Mouse (Mus musculus) cerebellum, postnatal 10 days (tissue): ENCODE results near the gene Rpl37a.

Source experiments
- DNase-seq, 2 experiments: peaks; one replicate each; pipeline ENCODE4 v3.0.0; 2021; ENCODE audit warnings: mixed read lengths in 2 of 2

Rpl37a gene

GRCm38 (mm10) chr1:72738946-72739680 is 28.0 kb downstream of the Rpl37a start:
- peak; percentile 88 to 89 for DNase-seq

GRCm38 (mm10) chr1:72739681-72740063 is 28.6 kb downstream of the Rpl37a start:
- peak; percentile 54 to 61 for DNase-seq

DNA sequence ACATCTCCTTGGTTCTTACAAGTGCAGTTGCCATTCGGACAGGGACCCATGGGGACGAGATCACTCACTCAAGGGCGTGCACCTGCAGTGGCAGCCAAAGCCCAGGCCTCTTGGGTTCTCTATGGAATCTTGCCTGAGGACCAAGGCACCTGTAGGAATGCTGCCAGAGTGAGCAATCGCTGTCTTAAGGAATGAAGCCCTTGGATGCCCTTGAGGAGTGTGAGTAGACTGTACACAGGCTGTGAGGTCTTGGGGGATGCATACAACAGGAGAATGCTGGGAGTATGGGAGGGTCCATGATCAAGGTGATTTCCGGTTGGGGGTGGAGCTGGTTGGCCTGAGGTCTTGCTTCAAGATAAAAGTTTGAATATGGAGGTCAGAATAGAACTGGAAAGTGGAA is 30.3 kb downstream of the Rpl37a start:
- DNase-seq = no peak

GRCm38 (mm10) chr1:72744816-72745506 is 33.9 kb downstream of the Rpl37a start:
- DNase-seq = no peak

DNA sequence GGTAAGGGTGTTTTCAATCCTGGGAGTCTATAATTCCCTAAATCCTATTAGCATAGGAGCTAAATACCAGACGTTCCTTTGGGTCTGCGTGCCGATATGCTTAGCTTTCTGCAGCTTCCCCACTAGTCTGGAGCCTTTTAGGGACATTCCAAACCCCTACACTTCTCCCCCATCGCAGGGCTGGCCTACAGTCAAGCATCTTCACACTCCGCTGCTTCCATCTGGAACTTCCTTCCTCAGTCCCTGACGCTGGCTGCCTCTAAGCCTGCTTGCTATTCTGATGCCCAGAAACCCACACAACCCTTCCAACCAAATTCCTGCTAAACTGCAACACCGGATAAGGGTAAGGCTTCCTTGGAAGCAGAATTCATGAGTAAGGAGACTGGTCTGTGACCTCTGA is 35.3 kb downstream of the Rpl37a start:
- peak; percentile 92 to 93 for DNase-seq

DNA sequence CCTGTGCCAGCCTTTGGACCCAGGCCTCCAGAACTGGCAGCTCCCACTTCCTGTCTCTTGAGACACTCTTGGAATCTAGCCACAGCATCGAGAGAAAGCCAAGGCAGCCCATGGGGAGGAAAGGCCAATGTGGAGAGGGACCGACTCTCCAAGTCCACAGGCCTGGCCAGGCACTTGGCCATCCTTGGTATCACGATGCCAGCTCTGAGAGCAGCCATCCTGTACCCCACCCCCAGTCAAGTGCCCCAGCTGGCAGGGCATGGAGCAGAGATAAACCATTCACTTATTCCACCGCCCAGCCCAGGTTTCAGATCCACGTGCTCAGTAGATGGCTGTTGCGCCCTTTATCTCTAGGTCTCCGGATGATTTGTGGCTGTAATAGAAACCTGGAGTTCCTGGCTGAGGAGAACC is 40.3 kb downstream of the Rpl37a start:
- peak; percentile 95 to 97 for DNase-seq

DNA sequence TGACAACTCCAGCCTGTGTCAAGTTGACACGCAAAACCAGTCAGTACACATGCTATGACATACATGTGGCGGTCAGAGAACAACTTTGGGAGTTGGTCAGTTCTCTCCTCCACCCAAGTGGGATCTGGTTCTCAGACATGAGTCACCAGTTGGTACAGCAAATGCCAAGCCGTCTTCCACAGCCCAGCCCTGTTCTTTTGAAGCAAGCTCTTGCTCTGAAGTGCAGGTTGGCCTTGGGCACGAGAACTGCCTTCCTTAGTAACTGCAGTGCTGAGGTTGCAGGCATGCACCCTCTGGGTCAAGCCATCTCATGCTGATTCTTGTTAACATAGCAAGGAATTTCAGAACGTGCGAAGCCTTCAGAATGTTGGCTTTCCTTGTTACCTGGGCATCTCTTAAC is 42.1 kb downstream of the Rpl37a start:
- DNase-seq = no peak

DNA sequence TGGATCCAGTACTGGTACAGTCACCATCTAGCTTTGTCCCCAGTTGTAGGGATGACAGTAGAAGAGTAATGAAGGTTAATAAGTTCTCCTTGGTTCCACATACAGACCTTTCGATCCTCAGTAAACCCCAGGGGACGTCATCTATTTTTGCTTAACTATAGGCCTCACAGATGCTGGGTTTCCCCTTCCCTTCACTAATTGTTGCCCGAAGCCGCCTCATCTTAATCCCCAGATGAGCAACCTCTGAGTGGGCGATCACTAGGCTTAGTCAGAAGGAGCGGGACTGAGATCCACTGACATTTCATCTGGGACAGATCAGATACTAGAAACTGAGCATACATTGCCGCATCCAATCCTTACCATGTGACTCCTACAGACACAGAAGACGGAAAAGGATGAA is 44.1 kb downstream of the Rpl37a start:
- no peak for DNase-seq

DNA sequence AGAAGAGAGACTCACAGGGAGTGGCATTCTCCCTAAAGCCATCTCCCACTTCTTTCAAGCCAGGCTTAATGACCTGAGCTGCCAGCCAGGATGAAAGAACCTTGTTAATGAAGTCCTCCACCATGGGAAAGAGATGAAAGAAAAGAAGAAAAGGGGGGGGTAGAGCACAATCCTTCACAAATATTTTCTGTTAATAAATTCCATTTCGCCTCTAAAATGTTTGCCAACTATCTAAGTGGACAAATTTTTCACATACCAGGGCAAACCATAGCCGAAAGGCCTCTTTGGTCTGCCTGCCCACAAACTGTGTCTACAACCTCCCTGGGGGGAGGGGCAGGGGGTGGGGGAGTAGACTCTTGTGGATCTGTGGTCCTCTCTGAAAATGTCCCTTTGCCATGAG is 44.7 kb downstream of the Rpl37a start:
- no peak for DNase-seq

- no peak for DNase-seq
Observed at GRCm38 (mm10) chr1:72759758-72760157, 48.7 kb downstream of the Rpl37a start.
